Mouse (Mus musculus) lung, adult 10 weeks (tissue): ENCODE data around the gene Defb43. TPM values are rescaled to one million over a fixed set of nuclear protein-coding genes. Genes with fewer than 3 reads are reported as not detected.

Experiments used
- polyA plus RNA-seq: library from polyadenylated mRNA; stranded (reverse); fragments of 350-450 nt; fragmentation: Illumina TruSeq; extraction: RNeasy Lipid Tissue Mini Kit (QIAGEN cat#74804); gene quantifications from one replicate; pipeline ENCODE4 v1.2.3, GENCODE M21; 2014; ENCODE audit warnings: low read depth, low replicate concordance; ENCODE audit not compliant: insufficient read depth

Gene Defb43
- polyA plus RNA-seq: not detected

DNA sequence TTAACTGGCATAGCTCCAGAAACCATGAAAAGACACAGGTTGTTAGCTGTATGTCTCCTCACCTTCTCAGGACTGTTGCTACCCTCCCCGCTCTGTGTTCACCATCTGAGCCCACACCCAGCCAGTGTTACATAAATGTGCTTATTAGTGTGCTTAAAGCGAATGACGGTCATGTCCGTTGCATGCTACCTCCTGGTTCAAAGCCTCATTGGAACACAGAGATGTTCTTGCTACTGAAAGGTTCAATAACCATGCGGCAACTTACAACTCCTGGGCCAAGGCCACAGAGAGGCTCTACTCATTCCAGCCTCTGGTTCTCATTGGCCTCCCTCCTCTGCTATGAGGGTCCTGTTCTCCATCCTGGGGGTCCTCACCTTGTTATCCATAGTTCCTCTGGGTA, at the start of gene Defb43:
Gene Defb43, plus strand, starts transcription at position 301 of the 400 bp plus-strand sequence.

DNA sequence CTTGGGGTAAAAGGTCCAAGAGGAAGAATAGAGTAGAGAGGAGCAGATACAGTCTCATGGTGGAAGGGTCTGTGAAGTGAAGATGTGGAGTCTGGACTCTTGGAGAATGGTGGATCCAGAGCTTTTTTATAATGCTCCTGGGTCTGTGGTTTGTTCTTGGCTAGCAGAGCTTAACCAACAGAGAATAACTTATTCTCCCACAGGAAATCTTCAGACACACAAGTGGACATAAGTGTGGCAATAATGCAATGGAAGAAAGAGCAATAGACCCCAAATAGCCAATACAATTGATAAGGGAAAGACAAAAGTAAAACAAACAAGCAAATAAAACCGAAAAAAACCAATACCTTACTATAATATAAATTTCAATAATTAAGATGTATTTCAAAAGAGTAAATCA, 27.2 kb upstream of the Defb43 start, which contains the start of gene Defb48:
Gene Defb48, minus strand, starts transcription at position 101 of the 400 bp plus-strand sequence.

DNA sequence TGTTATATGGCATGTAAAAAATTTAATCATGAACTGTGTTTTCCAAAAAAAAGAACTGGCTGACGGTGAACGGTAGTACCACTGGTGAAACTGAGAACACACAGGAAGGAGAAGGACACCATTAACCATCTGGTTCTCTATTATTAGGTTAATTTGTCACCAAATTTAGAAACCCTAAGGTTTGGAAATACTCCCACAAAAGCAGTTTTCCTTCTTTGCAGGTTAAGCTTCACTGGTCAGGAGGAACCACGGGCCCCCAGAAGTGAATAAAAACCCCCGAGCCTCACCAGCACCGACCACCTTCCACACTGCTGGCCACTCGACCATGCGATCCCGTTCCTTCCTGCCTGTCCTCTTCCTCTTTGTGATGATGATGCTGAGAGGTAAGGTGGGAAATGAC, 13.8 kb upstream of the Defb43 start, which contains the start of gene Defb47:
Gene Defb47, plus strand, starts transcription at position 301 of the 400 bp plus-strand sequence.

DNA sequence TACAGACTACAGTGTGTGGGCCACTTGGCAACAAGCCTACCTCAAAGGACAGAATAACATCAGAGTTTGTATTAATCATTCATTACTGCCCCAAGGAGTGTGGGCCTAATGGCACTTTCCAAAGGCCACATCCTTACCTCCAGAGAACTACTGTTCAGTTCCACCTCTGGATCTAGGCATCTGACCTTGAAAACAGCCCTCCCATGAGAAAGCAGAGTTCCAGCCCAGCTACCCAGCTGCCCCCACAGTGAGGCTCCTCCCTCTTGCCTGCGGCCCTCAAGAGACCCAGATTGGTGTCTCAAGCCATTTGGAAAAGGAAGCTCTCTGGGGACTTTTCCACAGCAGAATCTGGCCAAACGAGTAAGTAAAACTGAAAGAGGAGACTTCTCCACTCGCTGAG, 35.1 kb downstream of the Defb43 start, which contains the start of gene Defb42:
Gene Defb42, plus strand, starts transcription at position 301 of the 400 bp plus-strand sequence.

DNA sequence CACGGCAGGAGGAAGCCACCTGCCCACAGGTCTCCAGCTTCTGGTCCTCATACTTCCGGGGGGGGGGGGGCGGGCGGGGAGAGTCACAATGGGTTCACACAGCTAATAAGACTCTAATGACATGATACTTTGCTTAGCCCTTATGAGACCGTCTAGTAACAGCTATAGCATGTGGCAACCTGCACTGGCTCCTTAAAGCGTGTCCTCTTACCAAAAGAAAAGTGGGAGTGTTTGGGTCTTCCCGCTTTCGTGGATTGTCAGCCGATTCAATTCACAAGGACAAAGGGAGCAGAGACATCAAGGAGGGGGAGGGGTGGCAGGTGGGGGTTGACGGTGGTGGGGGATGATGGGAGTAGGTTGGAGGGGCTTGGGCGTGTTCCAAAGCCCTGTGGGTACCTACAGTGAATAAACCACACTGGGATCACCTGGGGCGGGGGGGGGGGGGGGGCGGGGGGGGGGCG, 38.4 kb downstream of the Defb43 start, which contains the start of gene Defb30:
Gene Defb30, minus strand, starts transcription at position 51 of the 461 bp plus-strand sequence.

Other genes with a start within 250 kb of the Defb43 start
- gene Wdfy2, start 174.1 kb upstream of the Defb43 start, polyA plus RNA-seq: 4.3 TPM
- gene Defb48, start 27.3 kb upstream of the Defb43 start, polyA plus RNA-seq: not detected
- gene Defb47, start 13.7 kb upstream of the Defb43 start, polyA plus RNA-seq: not detected
- gene Defb42, start 35.2 kb downstream of the Defb43 start, polyA plus RNA-seq: 0.61 TPM
- gene Defb30, start 38.2 kb downstream of the Defb43 start, polyA plus RNA-seq: not detected